Mouse (Mus musculus) layer of hippocampus, postnatal 10 days (tissue): ENCODE data around the gene Anxa3. TPM values are rescaled to one million over a fixed set of nuclear protein-coding genes. Genes with fewer than 3 reads are reported as not detected.
A peak's percentile ranks its signal among the peaks of the same experiment; 100 is the strongest.

Experiments used
- DNase-seq, 2 experiments: peaks; one replicate each; pipeline ENCODE4 v3.0.0; 2021; ENCODE audit warnings: low spot score in 2 of 2
- total RNA-seq, 2 experiments: library from RNA; stranded (reverse); gene quantifications; 2 replicates each; pipeline ENCODE4 v1.2.3; 2021

The Anxa3 gene
- total RNA-seq, 2 experiments from 2014 or later = 18.9 to 23.0 TPM

- no peak for DNase-seq
These were observed 41.2 kb downstream of the Anxa3 start for GRCm38 (mm10) chr5:96834338-96834737.

GRCm38 (mm10) chr5:96847986-96848385 lies 54.8 kb downstream of the Anxa3 start:
- no peak for DNase-seq

- no peak for DNase-seq
These were observed 55.2 kb downstream of the Anxa3 start for GRCm38 (mm10) chr5:96848386-96848785.

- DNase-seq = no peak
These were observed 56.1 kb downstream of the Anxa3 start for GRCm38 (mm10) chr5:96849232-96849631.

- DNase-seq = no peak
These were observed 60.3 kb downstream of the Anxa3 start for GRCm38 (mm10) chr5:96853451-96853850.

GRCm38 (mm10) chr5:96854350-96854749 lies 61.2 kb downstream of the Anxa3 start:
- no peak for DNase-seq

GRCm38 (mm10) chr5:96859938-96860337 lies 66.8 kb downstream of the Anxa3 start:
- no peak for DNase-seq

- no peak for DNase-seq
These were observed 74.0 kb downstream of the Anxa3 start for GRCm38 (mm10) chr5:96867171-96867570.

GRCm38 (mm10) chr5:96868893-96869292 lies 75.8 kb downstream of the Anxa3 start:
- DNase-seq = no peak

GRCm38 (mm10) chr5:96870996-96871395 lies 77.9 kb downstream of the Anxa3 start:
- DNase-seq = no peak

- DNase-seq = peak in 1 of 2 experiments; percentile 19
These were observed 85.0 kb downstream of the Anxa3 start for GRCm38 (mm10) chr5:96878178-96878577.

- no peak for DNase-seq
These were observed 85.9 kb downstream of the Anxa3 start for GRCm38 (mm10) chr5:96878851-96879540.

- DNase-seq = peak in 1 of 2 experiments; percentile 9
These were observed 87.1 kb downstream of the Anxa3 start for GRCm38 (mm10) chr5:96880231-96880630.

GRCm38 (mm10) chr5:96881118-96881517 lies 88.0 kb downstream of the Anxa3 start:
- no peak for DNase-seq

GRCm38 (mm10) chr5:96881613-96882012 lies 88.5 kb downstream of the Anxa3 start:
- DNase-seq = no peak

GRCm38 (mm10) chr5:96885202-96885601 lies 92.1 kb downstream of the Anxa3 start:
- DNase-seq = no peak

- DNase-seq = no peak
These were observed 95.3 kb downstream of the Anxa3 start for GRCm38 (mm10) chr5:96888396-96888795.

- DNase-seq = peak in 1 of 2 experiments; percentile 41
These were observed 97.2 kb downstream of the Anxa3 start for GRCm38 (mm10) chr5:96890367-96890766.

Other genes starting within 250 kb of the Anxa3 start
- 10 to 100 TPM; 14.6 to 15.2 TPM for gene Bmp2k, start 204.3 kb downstream of the Anxa3 start, total RNA-seq